Mouse (Mus musculus) lung, adult 2 months (tissue): ENCODE measurements around the gene Olfr56. TPM values are rescaled to one million over a fixed set of nuclear protein-coding genes. Genes with fewer than 3 reads are reported as not detected.
A peak's percentile ranks its signal among the peaks of the same experiment; 100 is the strongest.

Source experiments
- DNase-seq: peaks from one replicate; pipeline ENCODE4 v3.0.0; 2022
- H3K4me1 ChIP-seq: fragments of 200-500 bp; 2 replicates; pipeline ENCODE4 v1.6.1; 2011; ENCODE audit warnings: low read length; ENCODE audit not compliant: control insufficient read depth, insufficient read depth
- H3K4me3 ChIP-seq: fragments of 200-500 bp; replicated peaks from 2 replicates; pipeline ENCODE3; 2011; ENCODE audit warnings: low read depth, mild to moderate bottlenecking, control low read depth, low read length; ENCODE audit errors: extremely low read depth
- CTCF ChIP-seq: fragments of 200-500 bp; IDR thresholded peaks from 2 replicates; pipeline ENCODE4 v1.5.1; 2011; ENCODE audit warnings: mild to moderate bottlenecking, low read length, control low read depth; ENCODE audit not compliant: insufficient read depth
- POLR2A ChIP-seq: fragments of 200-500 bp; IDR thresholded peaks from 2 replicates; pipeline ENCODE4 v1.6.1; 2011; ENCODE audit warnings: low read depth, mild to moderate bottlenecking, control low read depth, low read length, borderline replicate concordance; ENCODE audit errors: extremely low read depth
- WGBS: fragments of 180-500 bp; shearing (Covaris S2); methylation state at CpG from one replicate; pipeline ENCODE4 v1.1.7; 2018; 5-methylcytosine and 5-hydroxymethylcytosine counted together
- polyA plus RNA-seq: library from polyadenylated mRNA; depleted of rRNA; stranded (reverse); fragments of >200 nt; gene quantifications from 2 replicates; pipeline ENCODE4 v1.2.3, GENCODE M21; 2012

The Olfr56 gene
- polyA plus RNA-seq, 1 experiment: 0.66 TPM

- Histone ChIP-seq H3K4me1 (no peaks in the 10 kb centered on the region; the same call in 1 of the 2 replicates), H3K4me3 (no peak overlapping the region)
- no peak for TF ChIP-seq CTCF
- TF ChIP-seq POLR2A: no peak
- 90% methylated on average over 4 of the region's 4 CpGs for WGBS
- no peak for DNase-seq
These were observed 116.7 kb downstream of the Olfr56 start for GRCm38 (mm10) chr11:49095367-49095766.

GRCm38 (mm10) chr11:49100409-49100808, 121.7 kb downstream of the Olfr56 start:
- 82% methylated on average over 3 of the region's 3 CpGs for WGBS

GRCm38 (mm10) chr11:49101500-49101899, 122.8 kb downstream of the Olfr56 start:
- peaks cover 5% of the 10 kb centered on the region for H3K4me1 ChIP-seq
- 38% methylated on average over 5 of the region's 5 CpGs for WGBS
- TF ChIP-seq CTCF (no peak), POLR2A (no peak)
- no peak overlapping the region for H3K4me3 ChIP-seq
- DNase-seq: no peak

More at GRCm38 (mm10) chr11:49100409-49100808, 121.7 kb downstream of the Olfr56 start:
- peaks cover 5% of the 10 kb centered on the region for H3K4me1 ChIP-seq
- no peak for DNase-seq
- H3K4me3 ChIP-seq: no peak overlapping the region
- TF ChIP-seq POLR2A (no peak), CTCF (no peak)

GRCm38 (mm10) chr11:49103047-49103693, 124.5 kb downstream of the Olfr56 start:
- peaks cover 5% of the 10 kb centered on the region for H3K4me1 ChIP-seq
- WGBS: 16% methylated on average over 8 of the region's 8 CpGs
- DNase-seq: peak; percentile 84
- peak overlapping the region; percentile 5 for H3K4me3 ChIP-seq
- TF ChIP-seq POLR2A (no peak), CTCF (peak; percentile 85)

GRCm38 (mm10) chr11:49105752-49106151, 127.1 kb downstream of the Olfr56 start:
- no peak for DNase-seq
- TF ChIP-seq POLR2A (no peak), CTCF (no peak)
- 63% methylated on average over 1 of the region's 1 CpGs for WGBS
- H3K4me1 ChIP-seq: peaks cover 5% of the 10 kb centered on the region
- H3K4me3 ChIP-seq: no peak overlapping the region

- H3K4me1 ChIP-seq: no peaks in the 10 kb centered on the region
- H3K4me3 ChIP-seq: no peak overlapping the region
- WGBS: 57% methylated on average over 10 of the region's 10 CpGs
- TF ChIP-seq POLR2A (no peak), CTCF (no peak)
- DNase-seq: no peak
These were observed 129.2 kb downstream of the Olfr56 start for GRCm38 (mm10) chr11:49107650-49108537.

GRCm38 (mm10) chr11:49108833-49109232, 130.1 kb downstream of the Olfr56 start:
- peak; percentile 69 for TF ChIP-seq CTCF
- TF ChIP-seq POLR2A: no peak
- no peak for DNase-seq
- 30% methylated on average over 1 of the region's 1 CpGs for WGBS

GRCm38 (mm10) chr11:49111000-49111399, 132.3 kb downstream of the Olfr56 start:
- TF ChIP-seq CTCF: no peak
- no peak for DNase-seq
- Histone ChIP-seq H3K4me3 (no peak overlapping the region), H3K4me1 (no peaks in the 10 kb centered on the region)
- 71% methylated on average over 1 of the region's 1 CpGs for WGBS

More at GRCm38 (mm10) chr11:49108833-49109232, 130.1 kb downstream of the Olfr56 start:
- no peak overlapping the region for H3K4me3 ChIP-seq
- no peaks in the 10 kb centered on the region for H3K4me1 ChIP-seq

GRCm38 (mm10) chr11:49112624-49113219, 134.0 kb downstream of the Olfr56 start:
- 71% methylated on average over 6 of the region's 6 CpGs for WGBS
- no peaks in the 10 kb centered on the region for H3K4me1 ChIP-seq
- DNase-seq: no peak
- TF ChIP-seq CTCF (no peak), POLR2A (no peak)
- no peak overlapping the region for H3K4me3 ChIP-seq
